Mouse (Mus musculus) heart, postnatal 0 days (tissue): Measurements from ENCODE around the gene Pard3.

ENCODE experiments used
- CTCF ChIP-seq: IDR thresholded peaks from 2 replicates; pipeline ENCODE4 v1.5.1; 2016; ENCODE audit warnings: antibody characterized with exemption, control low read depth, low read depth
- EP300 ChIP-seq: IDR thresholded peaks from 2 replicates; pipeline ENCODE4 v1.6.1; 2016; ENCODE audit warnings: antibody characterized with exemption, low read depth

- TF ChIP-seq CTCF (no peak), EP300 (no peak)
Observed at GRCm38 (mm10) chr8:127368347-127368746, 304.7 kb downstream of the Pard3 start.
